Mouse (Mus musculus) bone marrow macrophage, adult 2 months (primary cell): Measurements from ENCODE around the gene Srl. TPM values are rescaled to one million over a fixed set of nuclear protein-coding genes. Genes with fewer than 3 reads are reported as not detected.

Source experiments
- H3K27ac ChIP-seq: 2 replicates; pipeline ENCODE4 v1.5.1; 2012; ENCODE audit warnings: low read depth, low read length; ENCODE audit not compliant: insufficient read depth
- H3K4me1 ChIP-seq: 2 replicates; pipeline ENCODE4 v1.6.1; 2012; ENCODE audit warnings: low read length; ENCODE audit not compliant: control insufficient read depth, insufficient read depth
- H3K4me3 ChIP-seq: 2 replicates; pipeline ENCODE4 v1.5.1; 2012; ENCODE audit warnings: mild to moderate bottlenecking, low read length, moderate library complexity; ENCODE audit not compliant: insufficient read depth
- CTCF ChIP-seq: IDR thresholded peaks from 2 replicates; pipeline ENCODE4 v1.5.1; 2012; ENCODE audit warnings: low read depth, mild to moderate bottlenecking, low read length, moderate library complexity
- POLR2A ChIP-seq: IDR thresholded peaks from 2 replicates; pipeline ENCODE4 v1.6.1; 2012; ENCODE audit warnings: mild to moderate bottlenecking, low read depth, low read length, borderline replicate concordance
- polyA plus RNA-seq: library from polyadenylated mRNA; stranded (reverse); fragments of >200 nt; gene quantifications from 2 replicates; pipeline ENCODE4 v1.2.4, GENCODE M21; 2012; ENCODE audit not compliant: missing spikeins, insufficient read depth, insufficient read length

Srl gene
- polyA plus RNA-seq, 1 experiment: 1.6 TPM

DNA sequence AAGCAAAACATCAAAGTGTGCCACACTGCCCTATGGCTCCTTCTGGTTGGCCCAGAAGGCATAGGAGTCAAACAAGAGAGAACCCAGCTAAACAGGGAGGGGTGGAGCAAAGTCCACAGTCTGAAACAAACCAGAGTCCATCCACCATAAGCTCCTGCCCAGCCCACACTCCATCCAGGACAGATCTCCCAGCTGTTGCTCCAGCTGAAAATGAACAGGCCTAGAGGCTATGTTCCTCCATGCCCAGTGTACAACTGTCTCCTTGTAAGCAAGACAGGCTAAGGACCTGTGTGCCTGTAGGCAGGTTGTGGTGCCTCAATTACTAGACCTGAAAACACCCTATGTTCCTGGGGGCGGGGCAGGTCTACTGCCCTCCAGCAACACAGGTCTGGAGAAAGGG, 15.5 kb upstream of the Srl start:
- TF ChIP-seq POLR2A (no peak), CTCF (no peak)
- Histone ChIP-seq H3K27ac (no peak overlapping the region), H3K4me1 (peaks cover 13% of the 10 kb centered on the region), H3K4me3 (peak overlapping the region; percentile 85)

DNA sequence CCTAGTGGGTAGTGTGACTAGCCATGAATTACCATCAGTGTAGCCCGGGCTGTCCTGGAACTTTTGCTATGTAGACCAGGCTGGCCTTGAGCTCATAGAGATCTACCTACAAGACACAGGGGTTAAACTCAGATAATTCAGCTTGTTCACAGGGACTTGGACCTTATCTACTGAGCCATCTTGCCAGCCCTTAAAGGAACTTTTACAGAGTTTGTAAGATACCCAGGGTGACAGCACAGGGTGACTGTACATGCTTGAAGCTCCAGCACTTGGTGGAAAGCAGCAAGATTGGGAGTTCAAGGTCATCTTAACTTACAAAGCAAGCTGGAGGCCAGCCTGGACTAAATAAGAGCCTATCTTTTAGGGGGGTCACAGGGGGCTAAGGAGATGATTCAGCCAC, 13.9 kb upstream of the Srl start:
- Histone ChIP-seq H3K4me3 (no peak overlapping the region), H3K27ac (no peak overlapping the region), H3K4me1 (peaks cover 13% of the 10 kb centered on the region)
- TF ChIP-seq POLR2A: no peak
- no peak for TF ChIP-seq CTCF

DNA sequence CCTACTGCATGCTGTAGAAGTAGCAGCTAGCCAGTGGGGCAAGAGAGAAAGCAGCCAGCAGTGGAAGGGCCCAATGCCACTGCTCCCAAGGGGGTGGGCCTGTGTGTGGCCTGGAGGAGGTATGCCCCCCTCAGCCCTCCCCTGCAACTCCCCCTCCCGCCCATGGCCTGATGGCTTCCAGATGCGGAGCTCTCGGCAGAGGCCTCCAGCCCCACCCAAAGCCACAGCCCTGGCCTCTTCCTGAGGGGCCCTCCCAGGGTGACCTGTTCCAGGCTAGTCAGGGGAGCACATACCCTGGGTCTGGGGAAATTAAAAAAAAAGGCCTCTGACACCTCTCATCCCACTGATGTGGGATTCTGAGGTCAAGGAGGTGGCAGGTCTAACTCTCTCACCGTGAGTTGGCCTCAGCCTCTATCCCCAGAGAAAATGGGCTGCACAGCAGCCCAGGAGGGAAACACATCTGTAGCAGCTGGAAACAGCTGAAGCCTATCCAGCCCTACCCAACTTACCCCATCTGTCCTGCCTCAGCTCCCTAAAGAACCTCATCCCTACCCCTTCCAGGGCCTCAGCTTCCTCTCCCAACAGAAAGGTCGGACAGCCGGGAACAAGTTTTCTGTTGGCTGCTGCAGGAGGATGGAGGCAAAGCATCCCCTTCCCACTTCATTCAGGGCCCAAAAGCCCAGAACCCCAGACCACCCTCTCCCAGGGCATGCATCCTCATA, 11.4 kb upstream of the Srl start:
- peaks cover 21% of the 10 kb centered on the region for H3K4me1 ChIP-seq

DNA sequence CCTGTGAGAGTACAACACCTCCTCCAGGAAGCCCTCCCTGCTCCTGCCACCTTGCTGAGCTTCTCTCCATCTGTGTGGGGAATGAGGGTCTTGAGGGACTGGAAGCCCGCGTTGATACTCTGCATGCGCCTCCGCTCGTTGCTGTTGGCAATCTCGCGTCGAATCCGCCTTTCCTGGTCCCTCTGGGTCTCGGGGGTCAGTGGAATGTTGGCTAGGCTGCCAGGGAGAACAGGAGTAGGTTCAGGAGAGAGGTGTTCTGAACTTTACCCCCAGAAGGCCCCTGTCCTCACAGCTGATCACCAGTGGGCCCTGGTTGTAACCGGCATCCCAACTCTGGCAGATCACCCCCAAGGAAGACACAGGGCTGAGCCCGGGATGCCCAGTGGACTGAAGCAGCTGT, 10.3 kb upstream of the Srl start:
- TF ChIP-seq POLR2A (no peak), CTCF (no peak)
- Histone ChIP-seq H3K27ac (no peak overlapping the region), H3K4me3 (no peak overlapping the region), H3K4me1 (peaks cover 15% of the 10 kb centered on the region)

More for the DNA sequence above, 11.4 kb upstream of the Srl start:
- no peak overlapping the region for H3K4me3 ChIP-seq
- no peak overlapping the region for H3K27ac ChIP-seq
- TF ChIP-seq POLR2A: no peak

DNA sequence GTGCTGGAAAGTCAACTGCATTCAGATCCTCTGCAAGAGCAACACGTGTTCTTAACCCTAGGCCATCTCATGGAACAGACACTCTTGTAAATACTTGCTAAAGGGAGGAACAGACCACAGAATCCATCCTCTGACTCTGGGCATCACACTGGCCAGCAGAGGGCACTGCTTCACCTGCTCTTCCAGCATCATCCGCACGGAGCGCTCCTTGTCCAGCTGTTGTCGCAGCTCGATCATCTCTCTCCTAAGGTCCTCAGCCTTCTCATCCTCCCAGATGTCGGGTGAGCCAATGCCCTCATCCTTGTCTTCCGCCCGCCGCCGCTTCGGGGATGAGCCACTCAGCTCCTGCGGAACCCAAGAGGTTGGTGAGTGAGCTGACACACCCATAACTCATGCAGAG, 9.4 kb upstream of the Srl start:
- H3K27ac ChIP-seq: no peak overlapping the region
- H3K4me1 ChIP-seq: peaks cover 12% of the 10 kb centered on the region
- TF ChIP-seq POLR2A (no peak), CTCF (peak; percentile 79)
- no peak overlapping the region for H3K4me3 ChIP-seq

DNA sequence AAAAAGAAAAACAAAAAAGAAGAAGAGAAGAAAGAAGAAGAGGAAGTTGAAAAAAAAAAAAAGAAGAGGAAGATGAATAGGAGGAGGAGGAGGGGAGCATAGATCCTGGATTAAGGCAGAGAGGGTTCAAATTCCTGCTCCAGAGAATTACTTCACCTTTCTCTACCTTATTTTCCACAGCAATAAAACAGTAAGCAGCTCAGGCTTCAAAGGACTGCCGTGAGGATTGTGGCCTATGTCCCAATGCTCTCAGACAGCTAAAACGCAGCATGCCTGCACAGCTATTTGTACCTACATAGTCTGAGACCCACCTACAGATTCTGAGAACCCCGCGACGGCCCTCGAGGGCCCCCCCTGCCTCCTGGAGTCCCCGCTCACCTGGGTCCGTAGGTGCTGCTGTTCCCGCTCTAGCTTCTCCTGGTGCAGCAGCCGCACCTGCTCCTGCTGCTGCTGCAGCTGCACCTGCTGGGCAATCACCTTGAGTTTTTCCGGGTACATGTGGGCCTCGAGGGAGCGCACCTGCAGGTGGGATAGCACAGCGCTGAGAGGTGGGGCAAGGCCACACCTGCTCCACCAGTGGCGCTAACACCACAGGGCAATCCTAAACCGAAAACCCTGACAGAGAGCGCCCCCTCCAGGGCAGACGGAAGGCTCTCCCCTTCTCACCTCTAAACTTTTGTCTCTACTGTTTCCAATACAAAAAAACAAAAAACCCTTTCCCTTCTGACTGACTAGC, 7.5 kb upstream of the Srl start:
- no peak overlapping the region for H3K27ac ChIP-seq
- TF ChIP-seq CTCF (no peak), POLR2A (no peak)
- H3K4me1 ChIP-seq: peaks cover 7% of the 10 kb centered on the region
- no peak overlapping the region for H3K4me3 ChIP-seq

DNA sequence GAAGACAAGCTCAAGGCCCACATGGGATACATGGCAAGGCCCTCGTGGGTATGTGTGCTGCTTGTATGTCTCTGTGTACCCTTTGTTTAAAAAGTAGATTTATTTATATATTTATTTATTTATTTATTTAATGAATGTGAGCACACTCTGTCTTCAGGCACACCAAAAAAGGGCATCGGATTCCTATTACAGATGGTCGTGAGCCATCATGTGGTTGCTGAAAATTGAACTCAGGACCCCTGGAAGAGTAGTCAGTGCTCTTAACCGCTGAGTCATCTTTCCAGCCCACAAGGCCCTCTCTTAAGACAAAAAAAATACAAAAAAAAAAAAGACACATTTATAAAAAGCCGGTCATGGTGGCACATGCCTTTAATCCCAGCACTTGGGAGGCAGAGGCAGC, 6.0 kb upstream of the Srl start:
- Histone ChIP-seq H3K4me3 (no peak overlapping the region), H3K4me1 (peaks cover 7% of the 10 kb centered on the region), H3K27ac (no peak overlapping the region)
- TF ChIP-seq CTCF (no peak), POLR2A (no peak)

DNA sequence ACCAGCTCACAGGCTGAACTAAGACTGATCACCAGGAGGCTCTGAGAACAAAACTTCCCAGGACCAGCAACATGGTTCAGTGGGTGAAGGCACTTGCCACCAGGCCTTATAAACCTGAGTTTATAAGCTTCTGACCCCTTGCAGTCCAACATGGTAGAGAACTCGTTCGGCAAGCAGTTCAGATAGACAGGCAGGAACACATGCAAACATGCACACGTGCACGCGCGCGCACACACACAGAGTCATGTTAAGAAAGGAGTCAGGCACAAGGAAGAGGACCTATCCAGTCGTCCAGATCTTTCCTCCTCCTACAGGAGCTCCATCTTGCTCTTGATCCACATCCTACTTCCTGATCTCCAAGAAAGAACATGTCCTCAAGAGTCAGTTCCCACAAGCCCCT, 5.2 kb upstream of the Srl start:
- no peak overlapping the region for H3K4me3 ChIP-seq
- H3K4me1 ChIP-seq: peaks cover 12% of the 10 kb centered on the region
- no peak for TF ChIP-seq POLR2A
- no peak for TF ChIP-seq CTCF
- H3K27ac ChIP-seq: no peak overlapping the region

DNA sequence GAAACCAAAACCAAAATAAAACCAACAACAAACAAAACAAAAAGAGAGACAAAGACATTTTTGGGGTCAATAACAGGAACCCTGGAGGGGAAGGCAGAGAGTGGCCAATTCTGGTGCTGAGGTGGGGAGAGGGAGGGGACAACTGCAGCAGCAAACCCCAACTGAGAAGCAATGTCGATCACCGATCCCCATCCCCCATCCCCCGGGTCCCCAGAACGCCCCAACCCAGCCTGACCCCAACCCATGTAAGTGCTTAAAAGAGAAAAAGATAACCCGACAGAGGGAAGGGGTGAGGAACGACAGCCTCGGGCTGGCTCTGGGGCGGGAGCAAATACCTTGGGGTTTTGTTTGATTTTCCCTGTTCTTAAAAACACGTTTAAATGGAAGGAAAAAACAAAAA, 3.2 kb upstream of the Srl start:
- Histone ChIP-seq H3K4me3 (no peak overlapping the region), H3K27ac (no peak overlapping the region), H3K4me1 (peaks cover 14% of the 10 kb centered on the region)
- TF ChIP-seq CTCF: no peak
- TF ChIP-seq POLR2A: no peak

DNA sequence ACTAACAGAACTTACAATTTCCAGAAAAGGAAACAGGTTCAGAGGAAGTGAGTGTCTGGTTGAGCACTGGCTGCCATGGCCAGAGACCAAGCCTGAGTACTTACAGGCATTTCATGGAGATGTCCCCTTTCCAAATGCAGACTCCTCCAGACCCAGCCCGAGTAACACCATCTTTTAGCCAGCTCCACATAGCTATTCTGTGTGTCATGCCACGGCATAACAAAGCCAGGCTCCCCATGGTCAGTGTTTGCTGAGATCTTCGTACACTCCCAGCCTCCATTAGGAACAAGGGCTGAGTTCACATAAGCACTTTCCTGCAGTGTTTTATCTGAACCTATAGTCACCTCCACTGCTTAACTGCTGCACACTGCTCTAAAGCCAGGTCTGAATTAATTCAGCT, 1.6 kb upstream of the Srl start:
- Histone ChIP-seq H3K4me3 (no peak overlapping the region), H3K4me1 (peaks cover 15% of the 10 kb centered on the region), H3K27ac (no peak overlapping the region)
- TF ChIP-seq CTCF (no peak), POLR2A (no peak)
